Mouse (Mus musculus) kidney, adult 2 months (tissue): Measurements from ENCODE around the gene Mmrn1.

Source experiments
- CTCF ChIP-seq: fragments of 200-500 bp; conservative IDR thresholded peaks from 2 replicates; pipeline ENCODE4 v1.5.1; 2011; ENCODE audit warnings: low read depth, mild to moderate bottlenecking, control low read depth, low read length, moderate library complexity, mixed read lengths; ENCODE audit not compliant: insufficient read depth, insufficient read length
- POLR2A ChIP-seq: fragments of 200-500 bp; IDR thresholded peaks from one replicate; pipeline ENCODE4 v1.6.1; 2011; ENCODE audit warnings: low read depth, low read length, control low read depth

DNA sequence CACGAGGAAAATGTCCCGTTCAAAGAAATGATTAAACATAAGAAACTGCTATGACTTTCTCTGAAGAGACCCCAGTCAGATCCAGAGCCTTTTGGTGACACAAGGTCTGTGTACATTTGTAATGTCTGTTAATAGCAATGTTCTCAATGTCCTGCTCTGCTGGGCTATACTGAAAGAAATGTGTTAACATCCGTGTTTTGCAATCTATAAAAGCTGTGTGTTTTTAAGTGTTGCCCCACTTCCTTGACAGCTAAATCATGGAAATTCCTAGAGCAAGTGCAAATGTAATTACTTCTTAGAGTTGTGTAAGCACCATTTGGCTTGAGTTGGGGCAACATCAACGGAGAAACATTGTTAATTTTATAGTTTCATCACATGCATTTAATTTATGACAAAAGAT, 42.2 kb downstream of the Mmrn1 start:
- TF ChIP-seq POLR2A (no peak), CTCF (no peak)
